23 mouse cellular contexts compared by ENCODE assay signal in genomic region chr4:139974506-139974905, GRCm38 (mm10). TPM values are rescaled to one million over a fixed set of nuclear protein-coding genes. Genes with fewer than 3 reads are reported as not detected.
DNase-seq lines count a peak whose midpoint lies in the region; ATAC-seq lines count a peak whose summit lies in the region.
"Had no signal": no experiment of that assay in that cellular context is flagged by ENCODE, and none has a peak within 500 bp of the region (broad histone marks: within the 10 kb centered on the region; RNA-seq: fewer than 3 reads in every experiment).

No protein-coding gene starts in this region.

- peak overlapping the region; percentile 37; the same call in 1 of the 2 replicates for H3K27ac ChIP-seq in kidney, embryonic 14.5 days (ENCODE audit: low read depth, low read length)
- H3K27ac ChIP-seq in hindbrain, embryonic 13.5 days, result peak overlapping the region; percentile 24
- H3K27ac ChIP-seq: forebrain, embryonic 13.5 days; heart, embryonic 15.5 days; liver, embryonic 13.5 days; lung, embryonic 15.5 days; macrophage; midbrain, embryonic 12.5 days had no signal

- ATAC-seq in cerebellum, adult (ENCODE audit: insufficient number of reproducible peaks, low FRiP score, low TSS enrichment), result no peak
- ATAC-seq in kidney, embryonic 14.5 days (ENCODE audit: low FRiP score, low TSS enrichment), result no peak
- ATAC-seq in hindbrain, embryonic 13.5 days (ENCODE audit: low FRiP score), result no peak
- ATAC-seq: CD4-positive, CD25-positive, alpha-beta regulatory T cell, adult 4 months; forebrain, embryonic 13.5 days; Patski had no signal

- no peaks in the 10 kb centered on the region for H3K9me3 ChIP-seq in kidney, embryonic 14.5 days (ENCODE audit: control insufficient read depth, low read length)
- H3K9me3 ChIP-seq in hindbrain, embryonic 13.5 days, result no peaks in the 10 kb centered on the region
- H3K9me3 ChIP-seq: forebrain, embryonic 13.5 days; heart, embryonic 15.5 days; liver, embryonic 13.5 days; lung, embryonic 15.5 days; midbrain, embryonic 12.5 days had no signal

- no peak overlapping the region for H3K4me3 ChIP-seq in kidney, embryonic 14.5 days (ENCODE audit: low read length)
- H3K4me3 ChIP-seq in hindbrain, embryonic 13.5 days, result no peak overlapping the region
- H3K4me3 ChIP-seq: forebrain, embryonic 13.5 days; heart, embryonic 15.5 days; liver, embryonic 13.5 days; lung, embryonic 15.5 days; midbrain, embryonic 12.5 days had no signal

- H3K4me1 ChIP-seq in kidney, embryonic 14.5 days (ENCODE audit: control insufficient read depth, insufficient read depth, low read length), result peaks cover 39% of the 10 kb centered on the region
- peaks cover 29% of the 10 kb centered on the region for H3K4me1 ChIP-seq in hindbrain, embryonic 13.5 days (replicated peaks)

- no peak overlapping the region for H3K9ac ChIP-seq in kidney, embryonic 14.5 days (ENCODE audit: low read depth, low read length)
- H3K9ac ChIP-seq in hindbrain, embryonic 13.5 days, result no peak overlapping the region
- H3K9ac ChIP-seq: forebrain, embryonic 13.5 days; heart, embryonic 15.5 days; liver, embryonic 13.5 days; lung, embryonic 15.5 days; midbrain, embryonic 12.5 days had no signal

- H3K27me3 ChIP-seq in kidney, embryonic 14.5 days (ENCODE audit: control insufficient read depth, insufficient read depth, low read length), result no peaks in the 10 kb centered on the region
- 0 out of 2 replicates have a peak, but pooled peaks cover 5% of the 10 kb centered on the region for H3K27me3 ChIP-seq in hindbrain, embryonic 13.5 days
- H3K27me3 ChIP-seq: forebrain, embryonic 13.5 days; heart, embryonic 15.5 days; liver, embryonic 13.5 days; lung, embryonic 15.5 days; Patski had no signal

- no peak overlapping the region for H3K4me2 ChIP-seq in kidney, embryonic 14.5 days (replicated peaks; ENCODE audit: low read depth, low read length)
- H3K4me2 ChIP-seq in hindbrain, embryonic 13.5 days, result no peak overlapping the region
- H3K4me2 ChIP-seq: forebrain, embryonic 13.5 days; heart, embryonic 15.5 days; liver, embryonic 13.5 days; lung, embryonic 15.5 days; midbrain, embryonic 12.5 days had no signal

- peak; percentile 66 to 67 for DNase-seq in cerebellum, postnatal 10 days
- DNase-seq in kidney, postnatal 4 days, result no peak
- peak; percentile 31 for DNase-seq in brain, adult 2 months (ENCODE audit: low read depth, low spot score)
- no peak for DNase-seq in right cerebral cortex, adult 18-20 months
- DNase-seq in ovary, postnatal 14 days (ENCODE audit: low spot score), result no peak
- DNase-seq: adrenal gland, postnatal 10 days; gastrocnemius, postnatal 14 days; kidney, adult 2 months; kidney, postnatal 14 days; liver, embryonic 13.5 days; right cerebral cortex, postnatal 25 days; thymus, adult 18-20 months; thymus, postnatal 4 days had no signal

- no peaks in the 10 kb centered on the region for H3K36me3 ChIP-seq in kidney, embryonic 14.5 days (ENCODE audit: control insufficient read depth, insufficient read depth, low read length)
- no peaks in the 10 kb centered on the region for H3K36me3 ChIP-seq in hindbrain, embryonic 13.5 days
- H3K36me3 ChIP-seq: heart, embryonic 15.5 days; liver, embryonic 13.5 days; lung, embryonic 15.5 days; midbrain, embryonic 12.5 days had no signal

- WGBS in kidney, embryonic 14.5 days, result 13% methylated on average over 7 of the region's 7 CpGs
- 33% methylated on average over 7 of the region's 7 CpGs for WGBS in hindbrain, embryonic 13.5 days

RNA-seq across cellular contexts. Expression of gene Klhdc7a, which starts 6.7 kb away (rescaled TPM):
- polyA plus RNA-seq in kidney, embryonic 14.5 days (2014; fragmentation: Nextera tagmentation; extraction: Ambion mirVana), result 2.0 and 4.1 TPM in 2 replicates
- 0.47 and 0.61 TPM in 2 replicates for polyA plus RNA-seq in hindbrain, embryonic 13.5 days (2015; fragmentation: Nextera tagmentation; extraction: Ambion mirVana)
- polyA plus RNA-seq: macrophage had no signal

Comparison
In these comparisons a context has a peak if more than half of its experiments do, and no peak if none do; other contexts are left out.
1. DNase-seq: peak in cerebellum, postnatal 10 days (2 of 2) and brain, adult 2 months (single experiment); none in kidney, postnatal 4 days (0 of 2), right cerebral cortex, adult 18-20 months (single experiment) and ovary, postnatal 14 days (single experiment).